Mouse (Mus musculus) lung, postnatal 0 days (tissue): Measurements from ENCODE around the gene Adra2b. TPM values are rescaled to one million over a fixed set of nuclear protein-coding genes. Genes with fewer than 3 reads are reported as not detected.

Experiments used
- ATAC-seq: fragments of 200-750 bp; cut with Nextera tagmentation; 2 replicates; pipeline ENCODE4 v1.8.0; 2017; ENCODE audit warnings: moderate library complexity
- DNase-seq: peaks from one replicate; pipeline ENCODE4 v3.0.0-alpha.2; 2016; ENCODE audit warnings: low spot score
- H3K27ac ChIP-seq: fragments of 300-500 bp; sonication (generic); 2 replicates; pipeline ENCODE4 v1.5.1; 2014; ENCODE audit warnings: antibody characterized with exemption, mild to moderate bottlenecking, low read length, mixed read lengths
- H3K27me3 ChIP-seq: fragments of 300-500 bp; sonication (generic); replicated peaks from 2 replicates; pipeline ENCODE4 v1.6.1; 2014; ENCODE audit warnings: low read length, mixed read lengths; ENCODE audit not compliant: insufficient read depth
- H3K36me3 ChIP-seq: fragments of 300-500 bp; sonication (generic); 2 replicates; pipeline ENCODE4 v1.6.1; 2014; ENCODE audit warnings: low read length, mixed read lengths; ENCODE audit not compliant: insufficient read depth
- H3K4me1 ChIP-seq: fragments of 300-500 bp; sonication (generic); 2 replicates; pipeline ENCODE4 v1.6.1; 2014; ENCODE audit warnings: antibody characterized with exemption, low read depth, low read length, mixed read lengths; ENCODE audit not compliant: insufficient read depth
- H3K4me2 ChIP-seq: fragments of 300-500 bp; sonication (generic); replicated peaks from 2 replicates; pipeline ENCODE4 v1.6.1; 2014; ENCODE audit warnings: low read depth, mild to moderate bottlenecking, low read length, moderate library complexity, mixed read lengths
- H3K4me3 ChIP-seq: fragments of 300-500 bp; sonication (generic); 2 replicates; pipeline ENCODE4 v1.5.1; 2014; ENCODE audit warnings: low read depth, low read length
- H3K9ac ChIP-seq: fragments of 300-500 bp; sonication (generic); replicated peaks from 2 replicates; pipeline ENCODE4 v1.6.1; 2014; ENCODE audit warnings: low read depth, mild to moderate bottlenecking
- H3K9me3 ChIP-seq: fragments of 300-500 bp; sonication (generic); 2 replicates; pipeline ENCODE4 v1.6.1; 2016; ENCODE audit warnings: low read length, mixed read lengths
- CTCF ChIP-seq: IDR thresholded peaks from 2 replicates; pipeline ENCODE4 v1.5.1; 2016; ENCODE audit warnings: antibody characterized with exemption, mild to moderate bottlenecking
- EP300 ChIP-seq: IDR thresholded peaks from 2 replicates; pipeline ENCODE4 v1.6.1; 2016; ENCODE audit warnings: antibody characterized with exemption, mild to moderate bottlenecking, control low read depth
- WGBS: fragments of 180-500 bp; shearing (Covaris S2); extraction: QIAGEN DNeasy Blood & Tissue Kit; methylation state at CpG from one replicate; pipeline ENCODE4 v1.1.7; 2014; 5-methylcytosine and 5-hydroxymethylcytosine counted together
- polyA plus RNA-seq: library from polyadenylated mRNA; unstranded; fragments of >200 nt; fragmentation: Nextera tagmentation; extraction: Ambion mirVana; gene quantifications from 2 replicates; pipeline ENCODE4 v1.2.1, GENCODE M21; 2015

Adra2b gene
- polyA plus RNA-seq, 1 experiment from 2014 or later: 0.30 TPM

GRCm38 (mm10) chr2:127333945-127334603 lies 28.9 kb upstream of the Adra2b start:
- no peaks in the 10 kb centered on the region for H3K9me3 ChIP-seq
- H3K4me2 ChIP-seq: no peak overlapping the region
- ATAC-seq (no peak), DNase-seq (no peak)
- H3K36me3 ChIP-seq: no peaks in the 10 kb centered on the region
- H3K9ac ChIP-seq: no peak overlapping the region
- TF ChIP-seq CTCF (no peak), EP300 (no peak)
- no peaks in the 10 kb centered on the region for H3K4me1 ChIP-seq
- no peak overlapping the region for H3K4me3 ChIP-seq
- 54% methylated on average over 5 of the region's 5 CpGs for WGBS
- H3K27ac ChIP-seq: no peak overlapping the region
- H3K27me3 ChIP-seq: no peaks in the 10 kb centered on the region; the same call in 1 of the 2 replicates

- DNase-seq (no peak), ATAC-seq (no peak)
- no peaks in the 10 kb centered on the region; the same call in 1 of the 2 replicates for H3K27me3 ChIP-seq
- no peaks in the 10 kb centered on the region for H3K4me1 ChIP-seq
- no peak overlapping the region for H3K27ac ChIP-seq
- no peak overlapping the region for H3K4me3 ChIP-seq
- H3K9ac ChIP-seq: no peak overlapping the region
- no peaks in the 10 kb centered on the region for H3K9me3 ChIP-seq
- H3K36me3 ChIP-seq: no peaks in the 10 kb centered on the region
- peak overlapping the region; percentile 83; the same call in 1 of the 2 replicates for H3K4me2 ChIP-seq
- TF ChIP-seq EP300: no peak
- no peak for TF ChIP-seq CTCF
- WGBS: 38% methylated on average over 11 of the region's 11 CpGs
Observed at GRCm38 (mm10) chr2:127335078-127335541, 27.9 kb upstream of the Adra2b start.

- H3K9ac ChIP-seq: no peak within 1 kb of the TSS
- H3K27ac ChIP-seq: 0 out of 2 replicates have a peak within 1 kb of the TSS, but pooled peaks have one; percentile 40
- no peaks in the 10 kb centered on the region; the same call in 1 of the 2 replicates for H3K27me3 ChIP-seq
- H3K4me3 ChIP-seq: peak within 1 kb of the TSS; percentile 52
- 4% methylated on average over 42 of the region's 76 CpGs for WGBS
- DNase-seq: peak; percentile 78
- peak within 1 kb of the TSS; percentile 83 for H3K4me2 ChIP-seq
- no peaks in the 10 kb centered on the region for H3K4me1 ChIP-seq
- peak; percentile 90 for ATAC-seq
- TF ChIP-seq EP300: no peak
- TF ChIP-seq CTCF: no peak
- no peaks in the 10 kb centered on the region for H3K36me3 ChIP-seq
- no peaks in the 10 kb centered on the region for H3K9me3 ChIP-seq
Observed at GRCm38 (mm10) chr2:127335767-127336496, 27.1 kb upstream of the Adra2b start, which contains the start of gene Dusp2. Gene Dusp2 (plus strand): TSS chr2:127336159.

- H3K36me3 ChIP-seq: no peaks in the 10 kb centered on the region
- no peaks in the 10 kb centered on the region for H3K4me1 ChIP-seq
- TF ChIP-seq CTCF (no peak), EP300 (no peak)
- DNase-seq (no peak), ATAC-seq (no peak)
- H3K27me3 ChIP-seq: no peaks in the 10 kb centered on the region; the same call in 1 of the 2 replicates
- no peaks in the 10 kb centered on the region for H3K9me3 ChIP-seq
- H3K9ac ChIP-seq: no peak overlapping the region
- peak overlapping the region; percentile 83 for H3K4me2 ChIP-seq
- H3K27ac ChIP-seq: no peak overlapping the region
- 6% methylated on average over 24 of the region's 33 CpGs for WGBS
- H3K4me3 ChIP-seq: peak overlapping the region; percentile 52
Observed at GRCm38 (mm10) chr2:127336497-127336832, 26.5 kb upstream of the Adra2b start.

- no peaks in the 10 kb centered on the region for H3K36me3 ChIP-seq
- peak overlapping the region; percentile 52 for H3K4me3 ChIP-seq
- 29% methylated on average over 5 of the region's 5 CpGs for WGBS
- ATAC-seq (no peak), DNase-seq (no peak)
- H3K27ac ChIP-seq: no peak overlapping the region
- no peaks in the 10 kb centered on the region; the same call in 1 of the 2 replicates for H3K27me3 ChIP-seq
- H3K9me3 ChIP-seq: no peaks in the 10 kb centered on the region
- TF ChIP-seq EP300 (no peak), CTCF (no peak)
- H3K9ac ChIP-seq: no peak overlapping the region
- no peaks in the 10 kb centered on the region for H3K4me1 ChIP-seq
- peak overlapping the region; percentile 83 for H3K4me2 ChIP-seq
Observed at GRCm38 (mm10) chr2:127336885-127337284, 26.1 kb upstream of the Adra2b start.

- 47% methylated on average over 11 of the region's 11 CpGs for WGBS
Observed at GRCm38 (mm10) chr2:127337531-127337930, 25.5 kb upstream of the Adra2b start.

More at GRCm38 (mm10) chr2:127337531-127337930, 25.5 kb upstream of the Adra2b start:
- Histone ChIP-seq H3K4me2 (0 out of 2 replicates have a peak overlapping the region, but pooled peaks have one; percentile 83), H3K27ac (no peak overlapping the region), H3K4me1 (no peaks in the 10 kb centered on the region), H3K36me3 (no peaks in the 10 kb centered on the region), H3K9ac (no peak overlapping the region), H3K27me3 (no peaks in the 10 kb centered on the region; the same call in 1 of the 2 replicates), H3K9me3 (no peaks in the 10 kb centered on the region), H3K4me3 (no peak overlapping the region)
- no peak for ATAC-seq
- no peak for TF ChIP-seq EP300
- TF ChIP-seq CTCF: no peak
- no peak for DNase-seq
